Mouse (Mus musculus): ENCODE data around the gene Crb1.

Gene Crb1

DNA sequence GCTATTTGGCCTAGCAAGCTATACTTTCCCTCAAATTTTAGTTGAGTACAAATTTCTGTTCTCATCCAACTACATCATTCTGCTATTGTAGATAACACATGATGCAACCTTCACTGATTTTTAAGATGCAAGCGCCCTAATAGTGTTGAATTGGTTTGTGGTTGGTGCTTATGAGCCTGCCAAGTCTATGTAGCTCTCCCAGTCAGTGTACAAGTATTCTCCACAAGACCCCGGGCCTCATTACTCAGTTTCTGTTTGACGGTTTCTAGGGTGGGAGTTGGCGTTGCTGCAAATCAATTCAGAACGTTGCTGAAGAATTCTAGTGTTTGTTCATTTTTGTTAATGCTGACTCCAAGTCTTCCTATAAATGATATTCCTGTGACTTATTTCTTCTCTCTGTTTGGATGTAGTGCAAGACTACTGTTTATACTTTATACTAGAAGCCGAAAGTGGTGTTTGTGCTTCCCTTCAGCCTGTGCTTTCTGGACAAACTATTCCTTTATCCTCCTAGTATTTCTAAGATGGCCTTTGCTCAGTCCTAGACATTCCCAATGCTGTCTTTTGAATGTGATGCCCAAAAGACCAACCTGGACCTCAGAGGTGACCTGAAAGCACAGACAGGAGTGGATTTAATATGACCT is 152.5 kb downstream of the Crb1 start:
- DNase-seq (ENCODE audit: low read depth, low spot score), result no peak

DNA sequence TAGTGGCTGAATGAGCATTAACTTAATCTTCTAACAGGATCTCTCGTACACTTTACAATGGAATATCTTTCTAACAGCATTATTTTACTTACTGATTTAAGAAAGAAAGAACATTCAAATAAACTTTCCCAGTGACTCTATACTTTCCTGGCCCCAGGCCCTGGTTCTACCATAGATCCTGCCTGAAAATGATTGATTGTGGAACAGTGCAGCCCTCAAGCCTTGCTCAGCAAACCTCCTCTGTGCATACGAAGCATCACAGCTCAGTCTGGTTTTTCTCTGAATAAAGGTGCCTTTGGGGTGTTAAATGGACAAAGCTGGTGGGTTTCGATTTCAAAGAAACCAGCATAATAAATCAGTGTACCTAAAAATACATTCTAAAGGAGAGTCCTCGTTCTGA is 153.1 kb downstream of the Crb1 start:
- DNase-seq (ENCODE audit: low read depth, low spot score), result no peak

GRCm38 (mm10) chr1:139215311-139215710 is 161.6 kb downstream of the Crb1 start:
- no peak for DNase-seq (ENCODE audit: low read depth, low spot score)

DNA sequence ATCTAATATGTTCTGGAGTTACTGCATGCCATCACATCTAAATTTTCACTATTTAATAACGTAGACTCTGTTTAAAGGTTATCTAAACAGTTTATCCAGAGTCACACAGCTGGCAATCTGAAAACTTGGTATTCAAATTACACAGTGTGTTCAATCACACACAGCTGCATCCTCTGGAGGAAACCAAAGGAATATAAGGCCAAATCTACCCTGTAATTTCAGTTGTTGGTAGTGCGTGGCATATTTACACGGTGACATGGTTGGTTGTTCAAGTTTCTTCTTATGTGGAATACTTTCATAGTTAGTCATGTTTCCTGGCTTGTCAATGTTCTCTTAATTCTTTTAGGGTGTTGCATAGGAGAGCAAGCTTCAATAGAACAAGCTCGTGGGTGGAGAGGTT is 166.4 kb downstream of the Crb1 start:
- no peak for DNase-seq (ENCODE audit: low read depth, low spot score)

DNA sequence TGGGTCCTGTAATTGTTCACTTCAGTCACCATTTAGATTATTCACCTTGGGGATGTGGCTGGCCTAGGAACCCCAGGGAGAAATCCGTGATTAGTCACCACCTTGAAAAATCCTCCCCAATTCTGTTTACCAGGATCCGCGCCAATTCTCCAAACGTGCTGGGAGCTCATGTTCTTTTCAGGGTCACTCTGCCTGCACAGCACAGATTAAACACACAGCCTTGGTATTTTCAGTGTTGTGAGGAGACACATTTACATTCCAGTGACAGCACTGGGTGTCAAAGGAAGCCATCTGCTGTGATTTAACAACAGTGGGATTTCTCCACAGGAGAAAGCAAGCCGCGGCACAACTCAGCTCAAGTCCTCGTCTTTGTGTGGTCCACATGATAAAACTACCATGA is 167.1 kb downstream of the Crb1 start:
- no peak for DNase-seq (ENCODE audit: low read depth, low spot score)

- no peak for DNase-seq (ENCODE audit: low read depth, low spot score)
Measured at GRCm38 (mm10) chr1:139206259-139206658, 170.6 kb downstream of the Crb1 start.

- no peak for DNase-seq (ENCODE audit: low read depth, low spot score)
Measured at GRCm38 (mm10) chr1:139203026-139203425, 173.9 kb downstream of the Crb1 start.

DNA sequence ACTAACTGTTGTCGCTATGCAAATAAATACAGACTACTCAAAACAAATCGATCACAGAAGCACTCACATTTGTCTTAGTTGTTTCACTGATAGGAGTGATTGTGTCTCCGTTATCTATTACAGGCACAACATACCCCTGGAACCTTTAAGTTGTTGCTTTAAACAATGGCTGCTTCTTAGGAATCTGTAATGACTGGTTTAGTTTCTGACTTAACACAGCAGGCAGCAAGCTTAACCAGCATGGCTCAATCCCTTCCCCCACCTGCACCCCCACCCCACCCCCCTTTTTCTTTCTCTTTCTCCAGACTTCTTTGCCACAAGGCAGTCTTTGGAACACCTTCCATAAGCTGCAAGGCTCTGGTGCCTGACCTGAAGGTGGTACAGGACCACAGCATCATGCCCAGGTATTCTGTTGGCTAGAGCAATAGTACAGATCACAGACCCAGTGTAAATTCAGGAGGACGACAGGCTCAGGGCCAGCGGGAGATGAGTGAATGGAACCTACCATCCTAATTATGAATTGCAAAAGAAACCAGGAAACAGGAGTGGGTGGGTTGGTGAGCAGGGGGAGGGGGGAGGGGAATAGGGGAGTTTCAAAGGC is 182.4 kb downstream of the Crb1 start:
- DNase-seq (ENCODE audit: low read depth, low spot score), result no peak

GRCm38 (mm10) chr1:139194011-139194410 is 182.9 kb downstream of the Crb1 start:
- DNase-seq (ENCODE audit: low read depth, low spot score), result no peak

- no peak for DNase-seq (ENCODE audit: low read depth, low spot score)
Measured at GRCm38 (mm10) chr1:139192635-139193034, 184.3 kb downstream of the Crb1 start.

DNA sequence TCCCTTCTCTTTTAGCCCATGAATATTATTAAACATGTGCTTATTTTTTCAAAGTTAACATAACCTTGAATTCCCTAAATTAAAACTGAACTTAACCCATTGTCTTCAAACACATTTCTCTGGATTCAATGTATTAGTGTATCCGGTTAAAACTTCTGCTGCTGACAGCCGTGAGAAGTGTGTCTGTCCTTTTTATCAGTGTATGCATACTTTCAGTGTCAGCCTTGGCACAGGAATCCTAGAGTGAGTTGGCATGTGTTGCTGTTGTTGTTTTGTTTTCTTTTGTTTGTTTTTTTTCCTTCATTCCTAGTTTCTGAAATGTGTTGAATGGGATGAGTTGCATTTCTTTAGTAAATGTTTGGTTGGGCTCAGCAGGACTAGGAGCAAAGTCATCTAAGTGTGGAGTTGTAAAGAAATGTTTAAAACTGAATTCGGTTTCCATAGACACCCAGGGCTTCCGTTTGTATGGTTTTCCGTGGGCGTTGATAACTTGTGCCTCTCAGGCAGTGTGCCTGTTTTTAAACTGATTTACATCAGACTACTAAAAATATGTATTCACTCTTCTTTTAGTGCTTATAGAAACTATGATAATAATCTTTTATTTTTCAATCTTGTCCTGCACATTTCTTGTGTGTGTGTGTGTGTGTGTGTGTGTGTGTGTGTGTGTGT is 196.3 kb downstream of the Crb1 start:
- no peak for DNase-seq (ENCODE audit: low read depth, low spot score)

GRCm38 (mm10) chr1:139179707-139180106 is 197.2 kb downstream of the Crb1 start:
- no peak for DNase-seq (ENCODE audit: low read depth, low spot score)

GRCm38 (mm10) chr1:139174058-139174832 is 202.7 kb downstream of the Crb1 start:
- no peak for DNase-seq (ENCODE audit: low read depth, low spot score)

- DNase-seq (ENCODE audit: low read depth, low spot score), result peak; percentile 61
Measured at GRCm38 (mm10) chr1:139162814-139163213, 214.1 kb downstream of the Crb1 start.

- peak; percentile 31 for DNase-seq (ENCODE audit: low read depth, low spot score)
Measured at GRCm38 (mm10) chr1:139161619-139162018, 215.3 kb downstream of the Crb1 start.

GRCm38 (mm10) chr1:139156397-139156796 is 220.5 kb downstream of the Crb1 start:
- peak; percentile 63 for DNase-seq (ENCODE audit: low read depth, low spot score)

DNA sequence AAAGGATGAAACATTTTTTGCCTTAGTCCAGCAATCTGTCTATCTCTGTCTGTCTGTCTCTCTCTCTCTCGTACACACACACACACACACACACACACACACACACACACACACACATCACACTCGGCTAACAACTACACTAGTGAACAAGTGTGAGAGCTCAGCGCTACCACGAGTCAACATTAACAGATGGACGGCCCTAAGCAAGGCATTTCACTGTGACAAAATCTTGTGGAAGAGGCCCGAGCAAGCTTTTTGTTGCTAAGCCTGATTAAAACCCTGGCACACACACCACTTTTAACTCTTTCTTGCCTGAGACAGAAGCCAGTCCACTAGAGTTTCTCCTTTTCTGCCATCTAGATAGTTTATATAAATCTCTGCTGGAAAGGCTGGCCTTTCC is 223.4 kb downstream of the Crb1 start:
- no peak for DNase-seq (ENCODE audit: low read depth, low spot score)

DNA sequence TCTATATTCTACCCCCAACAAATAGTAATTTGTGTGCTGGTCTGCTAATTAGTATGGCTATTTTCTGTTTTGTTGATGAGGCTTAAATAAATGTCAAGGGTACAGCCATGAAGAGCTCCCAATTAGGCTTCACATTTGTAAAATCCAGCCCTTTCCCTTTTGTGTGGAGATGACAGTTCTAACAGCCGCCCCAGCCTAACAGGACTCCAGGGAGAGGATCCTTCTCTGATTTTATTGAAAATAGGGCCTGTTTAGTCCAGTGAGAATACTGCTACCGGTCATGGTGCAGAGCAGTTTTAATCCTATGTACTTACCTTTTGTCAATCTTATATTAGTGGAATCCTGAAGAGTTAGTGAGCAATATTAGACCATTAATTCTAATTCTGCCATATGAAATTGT is 223.9 kb downstream of the Crb1 start:
- DNase-seq (ENCODE audit: low read depth, low spot score), result no peak

All from A20 (cell line).